Mouse (Mus musculus): ENCODE data around the gene Etv6.
"Not testable (repeated sequence)": the region's sequence is repeated elsewhere in the genome, so short reads cannot be mapped to it uniquely, and the experiment has no call there.

Gene Etv6

DNA sequence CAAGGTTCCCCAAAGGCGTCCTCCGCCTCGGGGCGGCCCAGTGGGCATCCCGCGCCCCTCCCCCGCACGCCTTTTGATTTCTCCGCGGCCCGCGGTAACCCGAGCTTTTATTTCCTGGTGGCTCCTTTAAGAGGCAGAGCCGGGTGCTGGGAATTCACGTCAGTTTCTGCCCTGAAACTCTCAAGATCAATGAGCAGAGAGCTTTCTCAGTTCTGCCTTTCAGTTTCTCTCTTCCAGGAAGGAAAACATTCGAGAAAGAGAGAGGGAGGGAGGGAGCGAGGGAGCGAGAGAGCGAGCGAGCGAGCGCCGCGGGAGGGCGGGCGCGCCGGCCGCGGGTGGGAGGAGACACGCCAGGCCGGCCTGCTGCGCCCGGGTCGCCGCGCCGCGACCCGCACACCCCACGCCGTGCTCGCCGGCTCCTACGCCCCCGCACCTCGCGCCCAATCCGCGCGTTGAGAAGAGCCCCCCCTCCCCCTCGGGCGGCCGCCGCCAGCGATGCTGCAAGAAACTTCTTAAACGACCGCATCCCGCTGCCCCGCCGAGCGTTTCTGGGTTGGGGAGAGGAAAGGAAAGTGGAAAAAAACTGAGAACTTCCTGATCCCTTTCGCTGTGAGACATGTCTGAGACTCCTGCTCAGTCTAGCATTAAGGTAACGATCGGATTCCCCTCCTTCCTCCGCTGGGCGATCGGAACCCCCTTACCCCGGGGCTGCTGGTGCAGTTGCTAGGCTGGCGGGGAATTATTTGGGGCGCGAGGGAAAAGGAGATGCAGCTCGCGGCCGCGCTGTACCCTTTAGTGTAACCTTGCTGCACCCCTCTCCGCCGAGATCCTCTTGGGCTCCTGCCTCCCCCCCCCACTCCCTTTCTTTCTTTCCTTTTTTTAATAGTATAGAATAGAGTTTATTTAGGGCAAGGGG is at the start of gene Etv6:
Gene Etv6, plus strand, starts transcription at position 211 of the 916 bp plus-strand sequence.
- peak; percentile 53 for DNase-seq (ENCODE audit: low read depth)

DNA sequence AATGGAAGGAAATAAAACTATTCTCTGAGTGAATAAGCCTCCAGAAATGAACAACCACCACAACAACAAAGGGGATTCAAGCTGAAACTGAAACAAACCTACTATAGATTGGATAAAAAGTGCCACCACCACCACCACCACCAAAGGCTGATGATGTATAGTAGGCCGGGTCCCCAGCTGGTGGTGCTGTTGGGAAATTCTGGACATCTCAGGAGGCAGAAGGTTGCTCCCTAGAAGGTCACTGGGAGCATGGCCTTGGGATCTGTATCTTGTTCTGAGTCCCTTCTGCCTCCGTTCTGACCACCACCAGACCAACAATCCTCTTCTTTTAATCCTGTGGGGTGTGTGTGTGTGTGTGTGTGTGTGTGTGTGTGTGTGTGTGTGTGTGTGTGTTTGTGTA is 49.3 kb upstream of the Etv6 start:
- DNase-seq (ENCODE audit: low read depth), result no peak

DNA sequence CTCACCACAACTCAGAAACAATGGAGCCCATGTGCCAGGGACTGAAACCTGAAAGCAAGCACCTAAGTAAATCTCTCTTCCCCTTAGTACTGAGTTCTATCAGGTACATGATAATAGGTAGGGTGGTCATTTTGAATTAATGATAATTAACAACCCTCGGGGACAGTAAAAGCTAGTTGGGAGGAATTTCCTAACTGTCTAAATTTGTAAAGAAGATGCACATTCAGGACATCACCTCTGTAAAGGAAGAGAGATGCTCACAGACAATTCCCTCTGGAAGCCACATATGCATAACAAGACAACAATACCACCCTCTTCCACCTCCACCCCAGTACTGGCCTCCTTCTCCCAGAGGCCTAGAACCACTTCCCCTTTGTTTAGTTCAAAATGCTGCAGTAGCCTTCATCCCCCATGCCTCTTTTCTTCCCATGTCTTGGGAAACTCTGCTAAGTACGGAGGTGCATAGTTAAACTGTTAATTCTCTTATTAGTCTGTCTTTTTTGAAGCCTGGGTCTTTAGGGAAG is 48.4 kb upstream of the Etv6 start:
- DNase-seq (ENCODE audit: low read depth), result no peak

DNA sequence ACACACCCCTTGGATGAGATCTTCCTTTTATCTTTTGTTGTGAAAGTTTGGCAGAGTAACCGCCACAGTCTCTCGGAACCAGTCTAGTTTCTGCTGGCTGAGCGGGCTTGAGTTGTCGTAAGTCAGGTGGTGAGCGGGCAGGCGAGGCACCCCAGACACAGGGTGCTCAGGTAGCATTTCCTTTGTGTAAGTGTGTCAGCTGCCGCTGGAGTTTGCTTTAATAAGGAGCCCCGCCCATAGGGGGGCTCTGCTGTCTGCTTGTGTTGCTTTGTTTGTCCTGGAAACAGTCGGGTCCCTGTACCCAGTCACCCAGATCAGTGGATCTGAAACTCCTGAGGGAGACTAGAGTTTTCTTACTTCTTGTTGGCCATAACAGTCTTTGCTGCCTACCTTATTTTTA is 47.5 kb upstream of the Etv6 start:
- no peak for DNase-seq (ENCODE audit: low read depth)

DNA sequence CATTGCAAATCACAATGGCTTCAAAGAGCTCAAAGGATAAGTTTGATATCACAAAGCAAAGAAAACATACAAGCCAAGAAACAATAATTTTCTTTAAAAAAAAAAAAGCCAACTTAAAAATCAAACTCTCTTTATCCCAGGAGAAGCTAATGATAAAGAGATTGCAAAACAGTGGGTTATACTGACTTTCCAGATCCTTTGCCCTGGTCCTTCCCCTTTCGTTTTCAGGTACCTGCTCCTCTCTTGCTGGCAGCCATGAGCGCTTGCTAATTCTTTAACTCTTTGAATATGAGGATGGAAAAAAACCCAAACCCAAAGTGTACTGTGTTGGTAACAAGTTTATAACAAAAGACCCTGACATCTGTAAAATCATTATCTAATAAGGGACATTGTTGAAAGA is 38.0 kb upstream of the Etv6 start:
- no peak for DNase-seq (ENCODE audit: low read depth)

DNA sequence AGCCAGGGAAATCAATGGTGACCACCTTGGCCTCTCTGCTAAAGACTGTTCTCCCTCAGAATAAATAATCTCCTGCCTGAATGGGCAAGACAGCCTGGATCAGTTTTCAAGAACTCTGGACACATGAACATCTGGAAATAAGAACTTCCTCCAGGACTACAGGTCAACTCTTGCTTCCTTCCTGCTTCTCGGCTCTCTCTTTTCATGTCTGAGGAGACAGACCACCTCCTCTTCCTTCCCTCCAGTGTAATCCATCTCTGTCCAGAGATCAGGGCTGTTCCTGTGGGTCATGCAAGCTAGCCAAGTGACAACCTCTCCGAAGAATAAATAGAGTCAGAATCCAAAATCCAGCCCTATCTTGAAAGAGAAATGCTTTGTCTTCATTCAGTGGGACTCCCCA is 37.6 kb upstream of the Etv6 start:
- no peak for DNase-seq (ENCODE audit: low read depth)

DNA sequence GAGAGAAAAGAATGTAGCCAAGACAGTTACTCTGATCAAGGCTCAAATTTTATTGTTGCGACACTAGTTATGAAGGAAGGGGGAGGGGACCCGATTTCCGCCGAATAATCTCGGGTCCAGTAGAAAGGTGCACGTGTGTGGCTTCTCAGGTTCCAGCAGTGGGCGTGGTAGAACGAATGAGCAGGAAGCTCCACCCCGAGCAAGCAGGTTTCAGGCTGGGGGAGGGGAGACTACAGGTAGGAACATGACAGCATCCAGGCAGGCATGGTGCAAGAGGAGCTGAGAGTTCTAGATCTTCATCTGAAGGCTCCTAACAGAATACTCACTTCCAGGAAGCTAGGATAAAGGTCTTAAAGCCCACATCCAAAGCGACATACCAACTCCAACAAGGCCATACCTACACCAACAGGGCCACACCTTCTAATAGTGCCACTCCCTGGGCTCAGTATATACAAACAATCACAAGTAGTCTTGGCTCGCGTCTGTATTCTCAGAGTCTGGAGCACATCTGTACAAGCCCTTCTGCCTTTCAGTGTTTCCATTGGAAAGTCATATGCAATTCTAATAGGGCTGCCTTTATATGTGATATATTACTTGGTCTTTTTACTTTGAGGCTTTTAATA is 20.9 kb upstream of the Etv6 start:
- DNase-seq (ENCODE audit: low read depth), result not testable (repeated sequence)

DNA sequence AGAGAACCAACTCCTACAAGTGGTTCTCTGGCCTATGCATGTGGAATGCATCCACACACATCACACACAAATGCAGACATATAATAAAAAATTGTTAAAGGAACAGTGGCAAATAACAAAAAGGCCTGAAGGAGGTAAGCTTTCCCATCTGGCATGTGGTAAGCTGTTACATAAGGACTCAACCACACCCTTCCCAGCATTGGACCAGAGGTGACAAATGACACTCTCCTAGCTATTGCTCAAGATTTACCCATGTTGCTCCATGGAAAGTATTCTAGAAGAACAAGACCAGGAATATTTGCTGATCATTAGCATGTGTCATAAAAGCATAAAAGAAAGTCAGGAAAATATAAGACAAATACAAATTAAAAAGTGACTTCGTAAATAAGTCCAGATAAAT is 16.7 kb upstream of the Etv6 start:
- no peak for DNase-seq (ENCODE audit: low read depth)

DNA sequence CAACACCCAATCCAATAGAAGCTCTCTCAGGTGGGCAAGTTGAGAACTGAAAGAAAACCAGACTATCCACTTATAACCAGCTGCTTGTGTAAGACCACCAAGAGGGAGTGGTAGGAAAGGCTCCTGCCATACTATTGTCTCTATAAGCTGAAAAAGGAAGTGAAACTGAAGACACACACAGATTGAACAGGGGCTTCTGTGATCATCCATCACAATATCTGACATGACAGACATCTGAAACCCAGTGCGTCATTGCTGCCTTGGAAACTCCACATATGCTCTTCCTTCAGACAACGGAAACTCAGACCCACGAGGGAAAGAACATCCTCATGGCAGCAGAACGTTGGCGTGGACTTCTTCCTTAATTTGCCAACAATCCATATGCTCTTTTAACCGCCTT is 14.7 kb upstream of the Etv6 start:
- DNase-seq (ENCODE audit: low read depth), result no peak

DNA sequence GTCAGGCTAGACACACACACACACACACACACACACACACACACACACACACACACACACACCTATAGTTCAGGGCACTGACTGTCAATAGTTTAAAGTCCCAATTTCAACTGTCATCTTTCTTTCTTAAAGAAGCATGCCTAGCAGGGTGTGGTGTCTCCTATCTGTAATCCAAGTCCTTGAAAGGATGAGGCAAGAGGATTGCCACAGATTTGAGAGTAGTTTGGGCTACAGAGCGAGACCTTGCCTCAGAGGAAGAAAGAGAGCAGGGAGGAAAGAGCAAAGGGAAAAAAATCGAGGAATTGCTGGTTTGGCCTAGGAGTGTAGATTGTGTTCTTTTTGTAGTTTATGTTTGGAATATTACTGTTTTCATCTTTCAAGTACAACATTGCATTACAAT is 9.2 kb upstream of the Etv6 start:
- no peak for DNase-seq (ENCODE audit: low read depth)

DNA sequence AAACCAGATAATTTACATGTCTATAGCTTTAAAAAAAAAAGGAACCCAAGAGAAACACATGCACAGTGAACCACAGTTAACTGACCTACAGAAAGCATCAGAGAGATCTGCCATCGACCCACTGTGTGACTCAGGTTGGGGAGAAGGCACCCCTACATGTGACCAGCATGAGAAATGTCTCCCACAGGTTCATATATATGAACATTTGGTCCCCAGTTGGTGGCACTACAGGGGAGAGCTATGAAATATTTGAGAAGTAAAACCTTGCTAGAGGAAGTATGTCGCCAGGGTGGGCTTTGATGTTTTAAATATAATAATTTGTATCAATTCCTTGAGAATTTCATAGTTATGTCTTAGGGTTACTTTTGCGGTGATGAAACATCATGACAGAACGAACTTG is 8.5 kb upstream of the Etv6 start:
- DNase-seq (ENCODE audit: low read depth), result no peak

DNA sequence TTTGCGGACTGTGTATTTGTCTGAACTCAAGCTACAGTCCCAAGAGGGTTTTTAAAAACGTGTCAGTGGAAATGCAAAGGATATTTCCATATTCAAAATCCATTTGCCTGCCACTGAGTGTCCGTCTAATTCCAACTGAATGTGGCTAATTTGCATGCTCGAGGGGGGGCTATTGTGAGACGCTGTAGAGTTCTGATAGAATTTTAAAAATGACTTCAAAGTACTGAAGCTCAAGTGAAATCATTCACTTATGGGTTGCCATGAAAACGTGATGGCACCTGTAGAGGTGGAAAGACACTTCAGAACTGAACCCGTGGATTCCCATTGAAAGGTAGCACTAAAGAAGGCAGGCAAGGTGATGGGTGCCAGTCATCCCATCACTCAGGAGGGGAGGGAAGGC is 3.0 kb upstream of the Etv6 start:
- no peak for DNase-seq (ENCODE audit: low read depth)

DNA sequence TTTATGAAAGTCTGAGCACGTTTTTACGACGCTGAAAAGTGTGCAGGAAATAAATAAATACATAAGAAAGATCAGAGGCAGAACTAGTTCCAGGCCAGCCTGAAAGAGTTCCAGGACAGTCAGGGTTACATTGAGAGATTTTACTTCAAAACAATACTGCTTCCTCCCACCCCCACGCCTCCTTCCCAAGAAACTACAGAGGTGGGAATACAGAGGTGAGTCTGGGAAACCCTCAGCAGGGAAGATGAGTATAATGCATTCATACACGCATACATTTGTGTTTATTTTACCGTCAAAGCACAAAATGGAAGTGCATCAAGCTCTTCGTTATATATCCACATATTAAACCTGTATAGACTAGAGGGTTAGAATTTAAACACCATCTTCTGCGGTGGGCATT is 1.1 kb upstream of the Etv6 start:
- DNase-seq (ENCODE audit: low read depth), result no peak

DNA sequence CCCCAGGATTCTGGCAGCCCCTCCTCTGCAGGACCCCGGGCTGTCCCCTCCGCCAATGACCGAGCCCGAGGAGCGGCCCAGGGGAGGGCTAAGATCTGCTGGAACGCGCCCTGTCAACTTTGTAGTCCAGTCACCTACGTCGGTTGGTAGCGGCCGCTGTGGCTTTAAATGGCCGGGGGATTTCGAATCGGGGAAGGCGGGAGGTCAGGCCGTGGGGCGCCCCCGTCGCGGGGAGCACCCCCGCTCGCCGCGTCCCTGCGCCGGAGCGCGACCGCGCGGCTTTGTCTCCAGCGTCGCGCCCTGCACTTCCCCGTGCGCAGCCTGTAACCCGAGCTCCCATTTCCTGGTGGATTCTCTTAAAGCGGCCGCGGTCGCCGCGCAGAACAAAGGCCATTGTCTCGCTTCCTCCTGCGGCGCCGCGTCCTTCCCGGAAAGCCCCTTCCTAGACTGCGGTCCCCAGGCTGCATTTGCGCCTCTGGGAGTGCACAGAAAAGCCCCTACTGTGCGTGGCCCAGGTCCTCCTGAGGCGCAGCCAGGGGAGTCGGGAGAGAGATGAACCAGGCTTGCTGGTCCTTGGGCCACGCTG is 503 bp upstream of the Etv6 start:
- DNase-seq (ENCODE audit: low read depth), result no peak

DNA sequence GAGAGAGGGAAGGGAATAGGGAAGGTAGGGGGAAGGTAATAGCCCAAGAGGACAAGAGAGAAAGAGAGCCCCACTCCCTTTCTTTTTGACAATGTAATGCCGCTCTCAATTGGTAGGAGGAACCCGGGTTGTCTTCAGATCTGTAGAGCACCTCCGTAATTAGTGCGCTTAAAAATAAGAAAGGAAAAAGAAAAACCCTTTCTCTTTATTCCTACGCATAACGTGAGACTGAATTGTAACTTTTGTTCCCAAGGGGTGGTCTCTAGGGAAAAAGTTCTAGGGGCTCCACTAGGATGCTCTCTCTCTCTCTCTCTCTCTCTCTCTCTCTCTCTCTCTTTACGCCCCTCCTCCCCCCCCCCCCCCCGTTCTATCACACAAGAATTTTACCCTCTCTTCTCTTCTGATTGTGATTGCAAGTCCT is 1.0 kb downstream of the Etv6 start:
- no peak for DNase-seq (ENCODE audit: low read depth)

DNA sequence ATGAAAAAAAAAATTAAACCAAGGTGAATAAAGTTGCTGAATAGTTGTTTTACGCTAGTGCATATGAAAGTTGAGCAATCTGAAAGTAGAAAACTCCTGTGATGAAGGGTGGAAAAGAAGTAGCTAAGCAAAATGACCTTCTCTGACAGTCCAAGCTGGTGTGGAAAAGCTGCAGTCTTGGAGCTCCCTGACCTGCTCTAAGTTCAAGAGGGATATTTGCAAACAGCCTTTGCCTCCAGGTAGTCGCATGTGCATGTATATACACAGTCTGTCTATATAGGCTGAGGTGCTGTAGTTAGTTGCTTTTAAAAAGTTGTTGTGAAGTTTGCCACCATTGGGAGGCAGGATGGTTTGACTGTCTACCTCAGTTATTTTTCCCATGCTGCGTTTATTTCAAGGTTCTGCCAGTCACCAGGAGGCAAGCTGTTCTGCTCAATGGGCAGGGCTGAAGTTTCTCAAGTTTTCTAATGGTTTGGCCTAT is 1.5 kb downstream of the Etv6 start:
- peak; percentile 50 for DNase-seq (ENCODE audit: low read depth)

DNA sequence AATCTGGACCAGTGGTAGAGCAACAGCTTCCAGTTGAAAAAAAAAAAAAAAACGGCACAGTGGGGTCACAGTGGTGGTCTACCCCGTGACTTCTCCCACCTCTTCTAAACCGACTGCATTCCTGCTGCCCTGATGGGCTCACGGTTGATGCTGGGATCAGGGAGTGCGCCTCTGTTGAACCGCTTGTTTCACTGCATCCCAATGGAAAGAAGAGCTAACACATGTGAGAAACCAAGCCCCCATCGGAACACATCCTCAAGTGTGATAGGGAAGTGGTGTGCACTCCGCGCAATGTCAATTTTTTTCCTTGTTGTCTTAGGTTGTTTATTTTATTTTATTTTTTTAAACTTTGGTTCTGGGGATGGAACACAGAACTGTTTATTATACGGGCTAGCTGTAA is 2.5 kb downstream of the Etv6 start:
- DNase-seq (ENCODE audit: low read depth), result no peak

DNA sequence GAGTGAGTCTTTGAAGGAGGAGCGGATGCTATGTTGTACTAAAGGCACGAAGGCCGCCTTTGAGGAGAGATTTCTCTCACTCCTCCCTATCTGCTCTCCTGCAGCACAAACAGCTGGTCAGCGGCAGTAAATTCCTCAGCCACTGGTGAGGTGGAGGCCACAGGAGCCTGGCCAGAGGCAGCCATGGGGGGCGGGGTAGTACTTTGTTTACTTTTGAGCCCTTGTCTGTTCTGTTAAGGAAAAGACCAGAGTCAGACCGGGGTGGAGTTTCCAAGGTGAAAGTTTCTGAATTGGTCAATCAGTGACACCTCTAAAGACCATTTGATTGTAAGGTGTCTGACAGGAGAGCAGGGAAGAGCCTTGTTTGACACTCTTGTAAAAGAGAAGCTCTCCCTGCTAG is 3.4 kb downstream of the Etv6 start:
- DNase-seq (ENCODE audit: low read depth), result no peak

DNA sequence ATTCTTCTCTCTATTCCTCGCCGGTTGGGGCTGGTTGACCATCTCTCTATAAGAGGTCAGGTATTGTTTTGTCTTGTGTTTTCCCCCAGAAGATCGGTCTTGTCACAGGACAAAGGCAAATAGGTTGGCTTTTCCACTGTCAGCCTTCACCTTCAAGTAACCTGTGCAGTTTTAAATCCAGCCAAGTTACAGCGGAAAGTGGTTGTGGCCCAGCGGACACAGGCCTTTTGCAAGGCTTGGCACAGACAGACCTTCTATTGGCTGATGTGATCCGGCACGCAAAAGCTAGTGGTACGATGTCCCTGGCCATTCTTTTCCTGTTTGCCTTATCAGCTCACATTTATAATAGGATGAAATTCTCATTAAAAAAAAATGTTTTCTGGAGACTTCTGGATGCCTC is 3.9 kb downstream of the Etv6 start:
- DNase-seq (ENCODE audit: low read depth), result no peak

DNA sequence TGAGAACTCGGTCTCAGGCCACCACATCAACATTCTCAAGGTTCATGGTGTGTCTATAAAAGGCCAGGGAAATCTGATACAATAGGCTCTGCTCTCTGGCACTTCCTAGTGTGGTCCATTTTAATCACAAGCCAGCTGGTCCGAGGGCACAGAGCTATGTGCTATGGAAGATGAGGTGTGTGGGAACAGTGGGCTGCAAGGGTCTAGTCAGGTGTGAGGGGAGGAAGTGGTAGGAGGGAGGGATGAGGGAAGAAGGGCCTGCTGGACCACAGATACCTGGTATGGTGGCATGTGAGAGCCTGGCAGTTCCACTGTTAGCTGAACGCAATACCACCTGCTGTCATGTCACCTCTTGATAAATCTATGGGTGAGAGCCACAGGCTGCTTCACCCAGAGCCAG is 4.8 kb downstream of the Etv6 start:
- DNase-seq (ENCODE audit: low read depth), result no peak

DNA sequence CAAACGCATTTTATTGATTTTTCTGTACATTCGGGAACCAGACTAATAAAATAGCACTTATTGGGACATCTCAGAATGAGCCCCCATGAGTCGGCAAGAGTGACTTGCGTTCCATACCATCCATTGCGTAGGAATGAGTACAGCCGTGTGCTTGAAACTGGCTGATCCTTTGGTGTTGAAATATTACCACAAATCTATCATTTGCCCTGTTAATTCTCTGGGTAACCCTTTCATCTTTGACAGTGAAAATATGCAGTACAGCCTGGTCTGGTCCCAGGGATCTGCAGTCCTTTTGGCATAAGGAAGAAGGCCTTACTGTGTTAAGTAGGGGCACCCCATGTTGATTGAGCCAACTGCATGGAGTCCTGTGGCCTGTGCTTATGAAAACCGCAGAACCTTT is 5.8 kb downstream of the Etv6 start:
- no peak for DNase-seq (ENCODE audit: low read depth)

DNA sequence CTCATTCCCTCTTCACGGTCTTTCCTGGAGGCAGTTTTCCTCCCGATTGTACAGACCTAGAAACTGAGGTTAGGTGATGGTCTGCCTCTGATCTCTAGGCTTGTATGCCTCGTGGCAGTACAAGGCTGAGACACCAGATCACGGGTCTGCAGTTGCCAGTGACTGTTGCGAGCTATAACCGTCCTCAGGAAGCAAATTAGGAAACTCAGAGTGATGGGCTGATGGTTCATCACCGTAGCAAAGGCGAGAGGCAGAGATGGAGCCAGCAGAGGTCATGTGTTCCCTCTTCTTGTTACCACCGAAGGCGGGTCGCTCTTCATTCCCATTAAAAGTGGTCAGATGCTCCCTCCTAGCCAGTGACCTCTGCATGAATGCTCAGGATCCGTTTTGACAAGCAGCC is 6.4 kb downstream of the Etv6 start:
- no peak for DNase-seq (ENCODE audit: low read depth)

DNA sequence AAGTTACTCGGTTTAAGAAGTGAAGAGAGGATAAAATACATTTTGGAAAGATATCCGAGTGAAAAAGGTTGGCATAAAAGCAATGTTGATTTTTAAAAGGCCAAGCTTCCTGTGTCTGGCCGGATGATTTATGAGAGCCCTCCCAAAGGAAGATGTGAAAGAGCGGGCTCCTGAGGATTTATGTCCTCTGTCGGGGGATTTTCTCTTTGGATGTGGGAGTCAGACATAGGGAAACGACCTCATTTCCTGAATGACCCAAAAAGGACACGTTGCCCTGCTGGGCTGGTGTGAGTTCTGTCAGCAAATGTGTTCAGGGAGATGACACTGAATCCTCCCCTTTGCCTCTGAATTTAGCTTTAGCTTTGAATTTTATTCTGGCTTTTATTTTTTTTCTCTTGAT is 8.0 kb downstream of the Etv6 start:
- no peak for DNase-seq (ENCODE audit: low read depth)
